Mouse (Mus musculus) layer of hippocampus, adult 6 months (tissue): Measurements from ENCODE around the gene Rtl1. TPM values are rescaled to one million over a fixed set of nuclear protein-coding genes. Genes with fewer than 3 reads are reported as not detected.

Experiments used
- long read RNA-seq, 2 experiments: library from polyadenylated mRNA; unstranded; transcript quantifications; one replicate each; pipeline ENCODE4 v2.0.0; 2019 to 2020
- microRNA-seq: library from miRNA; unstranded; fragments of <30 nt; microRNA quantifications from one replicate; pipeline ENCODE4 v1.2.0, GENCODE M21; 2020
- polyA plus RNA-seq: library from polyadenylated mRNA; unstranded; fragments of <200 nt; fragmentation: Nextera tagmentation; gene quantifications from 2 replicates; pipeline ENCODE4 v1.2.3, GENCODE M21; 2021

Gene Rtl1
- polyA plus RNA-seq, result 0.16 and 0.36 TPM in 2 replicates
- long read RNA-seq, experiment 1, result 0 reads
- long read RNA-seq, experiment 2, result 0 reads

GRCm38 (mm10) chr12:109600230-109600629 is at the start of gene Rtl1:
Gene Rtl1, minus strand, starts transcription at chr12:109600330.

Small RNA genes within 50 kb of the gene (microRNA-seq; reads per million reads assigned to microRNA genes)
- gene Gm23912 (not detected), gene Mir1188 (34.1 reads per million, percentile 47 among the genes with 10 or more reads in this experiment), gene Mir127 (53,090 reads per million, percentile 99 among the genes with 10 or more reads in this experiment), gene Mir136 (not detected), gene Mir1906-1 (not detected), gene Mir3070a (12.2 reads per million, percentile 34 among the genes with 10 or more reads in this experiment), gene Mir3070b (5.6 reads per million, percentile 20 among the genes with 10 or more reads in this experiment), gene Mir3071 (not detected), gene Mir337 (not detected), gene Mir341 (1,520 reads per million, percentile 85 among the genes with 10 or more reads in this experiment), gene Mir3544 (not detected), gene Mir370 (1,332 reads per million, percentile 83 among the genes with 10 or more reads in this experiment), gene Mir431 (805 reads per million, percentile 79 among the genes with 10 or more reads in this experiment), gene Mir432 (not detected), gene Mir433 (8,025 reads per million, percentile 95 among the genes with 10 or more reads in this experiment), gene Mir434 (4,431 reads per million, percentile 91 among the genes with 10 or more reads in this experiment), gene Mir493 (78.0 reads per million, percentile 56 among the genes with 10 or more reads in this experiment), gene Mir540 (519 reads per million, percentile 75 among the genes with 10 or more reads in this experiment), gene Mir665 (360 reads per million, percentile 71 among the genes with 10 or more reads in this experiment), gene Mir673 (513 reads per million, percentile 75 among the genes with 10 or more reads in this experiment), gene Mir770 (14,305 reads per million, percentile 97 among the genes with 10 or more reads in this experiment)

Other genes starting within 250 kb of the Rtl1 start
- gene Dlk1, start 147.5 kb downstream of the Rtl1 start, polyA plus RNA-seq, result 6.0 and 6.8 TPM in 2 replicates